Mouse (Mus musculus): Measurements from ENCODE around the gene 2210017I01Rik.

Gene 2210017I01Rik

GRCm38 (mm10) chr3:92607392-92607791 is at the start of gene 2210017I01Rik:
2210017I01Rik (minus strand) TSS chr3:92607492.
- DNase-seq: no peak

- no peak for DNase-seq
Measured at GRCm38 (mm10) chr3:92656826-92657225, 49.5 kb upstream of the 2210017I01Rik start, which contains the start of gene Lce1b. Lce1b (minus strand) TSS chr3:92656926.

GRCm38 (mm10) chr3:92648207-92648606 is 40.9 kb upstream of the 2210017I01Rik start, which contains the start of gene Lce1a1:
Lce1a1 (minus strand) TSS chr3:92648307.
- DNase-seq: no peak

- DNase-seq: no peak
Measured at GRCm38 (mm10) chr3:92639854-92640253, 32.6 kb upstream of the 2210017I01Rik start.

- no peak for DNase-seq
Measured at GRCm38 (mm10) chr3:92638653-92638991, 31.3 kb upstream of the 2210017I01Rik start.

- DNase-seq: peak; percentile 36
Measured at GRCm38 (mm10) chr3:92637745-92638652, 30.7 kb upstream of the 2210017I01Rik start.

GRCm38 (mm10) chr3:92621560-92621959 is 14.3 kb upstream of the 2210017I01Rik start, which contains the start of gene Lce6a:
Lce6a (minus strand) TSS chr3:92621660.
- DNase-seq: no peak

GRCm38 (mm10) chr3:92609804-92610203 is 2.5 kb upstream of the 2210017I01Rik start:
- DNase-seq: no peak

GRCm38 (mm10) chr3:92602169-92602568 is 5.1 kb downstream of the 2210017I01Rik start:
- no peak for DNase-seq

GRCm38 (mm10) chr3:92600456-92600855 is 6.8 kb downstream of the 2210017I01Rik start:
- no peak for DNase-seq

GRCm38 (mm10) chr3:92599973-92600372 is 7.3 kb downstream of the 2210017I01Rik start:
- DNase-seq: no peak

GRCm38 (mm10) chr3:92598429-92598828 is 8.9 kb downstream of the 2210017I01Rik start:
- no peak for DNase-seq

- DNase-seq: peak; percentile 7
Measured at GRCm38 (mm10) chr3:92588858-92589257, 18.4 kb downstream of the 2210017I01Rik start, which contains the start of gene Smcp. Smcp (minus strand) TSS chr3:92588997.

- DNase-seq: no peak
Measured at GRCm38 (mm10) chr3:92587190-92587589, 20.1 kb downstream of the 2210017I01Rik start.

- DNase-seq: no peak
Measured at GRCm38 (mm10) chr3:92585055-92585454, 22.2 kb downstream of the 2210017I01Rik start.

- no peak for DNase-seq
Measured at GRCm38 (mm10) chr3:92583164-92583826, 24.0 kb downstream of the 2210017I01Rik start.

GRCm38 (mm10) chr3:92579508-92579907 is 27.8 kb downstream of the 2210017I01Rik start:
- DNase-seq: no peak

- DNase-seq: no peak
Measured at GRCm38 (mm10) chr3:92578652-92579413, 28.5 kb downstream of the 2210017I01Rik start.

- DNase-seq: no peak
Measured at GRCm38 (mm10) chr3:92573449-92574041, 33.7 kb downstream of the 2210017I01Rik start, which contains the start of gene Ivl. Ivl (minus strand) TSS chr3:92573735.

GRCm38 (mm10) chr3:92572514-92573155 is 34.7 kb downstream of the 2210017I01Rik start:
- no peak for DNase-seq

GRCm38 (mm10) chr3:92568752-92569151 is 38.5 kb downstream of the 2210017I01Rik start:
- no peak for DNase-seq

- DNase-seq: no peak
Measured at GRCm38 (mm10) chr3:92565418-92565817, 41.9 kb downstream of the 2210017I01Rik start.
